Mouse (Mus musculus) urinary bladder, postnatal 36 days (tissue): ENCODE data around the gene Trpc2.

Experiments
- DNase-seq, 2 experiments: peaks; one replicate each; pipeline ENCODE4 v3.0.0; 2022; ENCODE audit warnings: low spot score in 2 of 2, mixed read lengths in 1 of 2

The Trpc2 gene

GRCm38 (mm10) chr7:102102696-102103095 lies 19.8 kb downstream of the Trpc2 start:
- DNase-seq = no peak

DNA sequence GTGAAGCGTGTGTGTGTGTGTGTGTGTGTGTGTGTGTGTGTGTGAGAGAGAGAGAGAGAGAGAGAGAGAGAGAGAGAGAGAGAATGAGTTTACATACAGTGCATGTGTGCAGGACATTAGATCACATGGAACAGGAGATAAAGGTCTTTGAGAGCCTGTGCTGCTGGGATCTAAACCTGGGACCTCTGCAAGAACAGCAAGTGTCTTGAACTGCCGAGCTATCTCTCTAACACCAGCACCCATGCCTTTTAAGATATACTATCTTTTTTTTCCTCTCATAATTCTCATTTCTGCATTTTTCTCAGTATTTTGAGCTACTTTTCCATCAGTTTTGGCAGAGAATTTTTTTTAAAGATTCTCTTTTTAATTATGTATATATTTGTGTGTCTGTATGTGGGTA lies 20.6 kb downstream of the Trpc2 start:
- no peak for DNase-seq

- DNase-seq = no peak
These were observed 21.2 kb downstream of the Trpc2 start for GRCm38 (mm10) chr7:102104126-102104525.

DNA sequence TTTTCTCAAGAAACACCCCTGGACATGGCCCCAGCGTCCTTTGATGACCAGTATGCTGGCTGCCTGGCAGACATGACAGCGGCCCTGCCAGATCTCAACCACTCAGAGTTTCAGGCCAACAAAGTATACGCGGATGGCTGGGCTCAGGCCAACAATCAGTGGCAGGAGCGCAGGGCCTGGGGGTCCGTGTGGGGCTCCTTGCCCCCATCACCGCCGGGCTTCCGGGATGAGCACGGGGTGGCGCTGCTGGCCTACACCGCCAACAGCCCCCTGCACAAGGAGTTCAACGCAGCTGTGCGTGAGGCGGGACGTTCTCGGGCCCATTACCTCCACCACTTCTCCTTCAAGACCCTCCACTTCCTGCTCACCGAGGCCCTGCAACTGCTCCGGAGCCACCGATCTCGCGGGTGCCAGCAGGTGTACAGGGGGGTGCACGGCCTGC lies 23.8 kb downstream of the Trpc2 start:
- no peak for DNase-seq

GRCm38 (mm10) chr7:102108206-102108605 lies 25.3 kb downstream of the Trpc2 start:
- no peak for DNase-seq

GRCm38 (mm10) chr7:102109171-102109570 lies 26.3 kb downstream of the Trpc2 start, which contains the start of gene Art5:
Gene Art5 (minus strand): TSS chr7:102109489.
- no peak for DNase-seq

DNA sequence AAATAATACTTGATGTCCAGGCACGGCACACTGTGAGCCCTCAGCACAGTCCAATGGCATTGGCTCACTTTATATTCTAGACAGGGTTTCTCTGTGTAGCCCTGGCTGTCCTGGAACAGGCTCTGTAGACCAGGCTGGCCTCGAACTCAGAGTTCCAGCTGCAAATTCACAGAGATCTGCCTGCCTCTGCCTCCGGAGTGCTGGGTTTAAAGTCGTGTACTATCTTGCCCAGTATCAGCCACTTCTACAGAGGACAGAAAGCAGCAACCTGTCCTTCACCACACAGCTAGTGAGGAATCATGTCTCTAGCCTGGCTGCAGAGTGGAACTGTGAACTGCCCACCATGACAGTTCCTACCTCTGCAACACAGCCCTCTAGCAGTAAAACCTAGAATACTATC lies 26.8 kb downstream of the Trpc2 start:
- no peak for DNase-seq

DNA sequence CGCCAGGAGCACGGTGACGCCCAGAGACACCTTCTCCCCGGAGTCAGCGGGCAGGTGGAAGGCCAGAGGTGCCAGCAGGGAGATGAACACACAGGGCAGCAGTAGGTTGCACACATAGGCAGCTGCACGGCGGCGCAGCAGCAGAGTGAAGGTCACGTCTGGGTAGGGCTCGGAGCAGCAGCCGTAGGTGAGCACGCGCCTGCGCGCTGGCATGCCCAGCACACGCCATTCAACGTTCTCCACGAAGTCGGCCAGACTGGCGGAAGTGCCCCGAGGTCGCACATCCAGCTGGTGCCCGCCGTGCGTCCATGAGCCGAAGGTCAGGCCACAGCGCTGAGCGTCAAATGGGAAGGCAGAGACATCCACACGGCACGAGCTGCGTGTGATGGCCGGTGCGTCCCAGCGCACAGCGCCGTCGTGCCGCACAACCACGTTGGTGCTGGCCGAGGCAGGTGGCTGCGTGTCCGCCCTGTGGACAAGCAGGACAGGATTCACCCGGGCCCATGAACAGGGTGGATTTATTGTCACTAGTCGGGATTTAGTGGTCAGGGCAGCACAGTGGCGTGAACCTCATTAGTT lies 30.3 kb downstream of the Trpc2 start:
- no peak for DNase-seq

- no peak for DNase-seq
These were observed 33.8 kb downstream of the Trpc2 start, which contains the start of gene Chrna10 for GRCm38 (mm10) chr7:102116579-102117331. Gene Chrna10 (minus strand): TSS chr7:102116828.

GRCm38 (mm10) chr7:102117382-102117781 lies 34.5 kb downstream of the Trpc2 start:
- no peak for DNase-seq

DNA sequence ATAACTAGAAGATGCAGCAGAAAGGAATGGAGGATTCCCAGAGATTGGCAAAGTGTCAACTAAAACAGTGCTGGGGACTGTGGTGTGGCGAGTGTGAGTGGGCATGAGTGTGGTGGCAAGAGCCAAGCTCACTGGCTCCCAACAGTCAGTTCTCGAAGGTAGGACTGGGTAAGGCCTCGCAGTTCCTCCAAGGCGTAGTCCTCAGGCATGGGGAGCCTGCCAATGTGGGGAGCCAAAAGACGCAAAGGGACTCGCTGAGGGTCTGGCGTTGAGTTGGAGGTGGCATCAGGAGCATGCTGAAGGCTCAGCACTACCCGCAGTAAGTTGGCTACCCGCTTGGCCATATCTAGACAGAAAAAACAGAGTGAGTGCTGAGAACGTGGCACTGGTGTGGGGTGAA lies 37.4 kb downstream of the Trpc2 start:
- DNase-seq = no peak

- no peak for DNase-seq
These were observed 49.5 kb downstream of the Trpc2 start for GRCm38 (mm10) chr7:102132395-102132794.

DNA sequence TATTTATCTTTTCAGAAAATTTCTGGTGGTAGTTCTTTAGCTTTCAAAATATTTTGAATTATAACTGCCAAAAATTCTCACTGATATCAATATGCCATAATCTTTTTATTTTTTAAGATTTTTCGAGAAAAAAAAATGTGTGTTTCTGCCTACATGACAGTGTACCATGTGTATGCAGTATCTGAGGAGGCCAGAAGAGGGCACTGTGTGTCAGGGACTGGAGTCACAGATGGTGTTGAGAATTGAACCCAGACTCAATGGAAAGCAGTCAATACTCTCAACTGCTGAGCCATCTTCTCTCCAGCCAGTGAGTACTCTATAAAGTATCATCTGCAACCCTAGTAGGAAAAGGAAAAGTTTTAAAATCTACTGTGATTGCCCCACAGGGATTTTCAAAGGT lies 54.5 kb downstream of the Trpc2 start:
- no peak for DNase-seq

GRCm38 (mm10) chr7:102137898-102138297 lies 55.0 kb downstream of the Trpc2 start:
- no peak for DNase-seq
